Mouse (Mus musculus): Measurements from ENCODE around the gene Wls. TPM values are rescaled to one million over a fixed set of nuclear protein-coding genes. Genes with fewer than 3 reads are reported as not detected.

Wls gene
- polyA plus RNA-seq (2021; fragmentation: Nextera tagmentation) = 36.4 and 39.3 TPM in 2 replicates
- long read RNA-seq, experiment 1, transcript Wls-201 (12 exons, 3,559 nt) = major isoform, 45 of 68 reads
- long read RNA-seq, experiment 1, transcript Wls-205 (13 exons, 2,050 nt) = minor isoform, 5 of 68 reads
- long read RNA-seq, experiment 1, partial matches to known transcripts = 14 of 68 reads
- long read RNA-seq, experiment 1, other reads (novel, unspliced or antisense) = 4 of 68 reads
- long read RNA-seq, experiment 2, transcript Wls-201 (12 exons, 3,559 nt) = major isoform, 152 of 178 reads
- long read RNA-seq, experiment 2, transcript Wls-206 (13 exons, 2,453 nt) = minor isoform, 5 of 178 reads
- long read RNA-seq, experiment 2, transcript Wls-205 (13 exons, 2,050 nt) = minor isoform, 6 of 178 reads
- long read RNA-seq, experiment 2, partial matches to known transcripts = 5 of 178 reads
- long read RNA-seq, experiment 2, other reads (novel, unspliced or antisense) = 8 of 178 reads

GRCm38 (mm10) chr3:159839481-159839880 is at the start of gene Wls:
Wls (plus strand) TSS chr3:159839672.

Other genes with a start within 250 kb of the Wls start
- 1.1 and 1.3 TPM in 2 replicates for gene Rpe65, start 240.5 kb upstream of the Wls start, polyA plus RNA-seq (2021; fragmentation: Nextera tagmentation)